Comparison of ENCODE assay signal across 7 mouse cellular contexts in genomic region chr10:67186489-67186888, GRCm38 (mm10).
DNase-seq lines count a peak whose midpoint lies in the region; ATAC-seq and TF ChIP-seq lines count a peak whose summit lies in the region.

No protein-coding gene starts in this region.

- no peaks in the 10 kb centered on the region for H3K9me3 ChIP-seq in lung, embryonic 14.5 days (ENCODE audit: low read depth, low read length)
- no peaks in the 10 kb centered on the region for H3K9me3 ChIP-seq in embryonic facial prominence, embryonic 14.5 days (ENCODE audit: control insufficient read depth, low read length)
- H3K9me3 ChIP-seq in intestine, postnatal 0 days (ENCODE audit: control insufficient read depth) = no peaks in the 10 kb centered on the region
- no peaks in the 10 kb centered on the region for H3K9me3 ChIP-seq in neural tube, embryonic 14.5 days (ENCODE audit: control insufficient read depth, low read length)

- H3K27ac ChIP-seq in lung, embryonic 14.5 days (ENCODE audit: low read depth) = peak overlapping the region; percentile 97
- peak overlapping the region; percentile 97 for H3K27ac ChIP-seq in embryonic facial prominence, embryonic 14.5 days (replicated peaks; ENCODE audit: low read depth, low read length)
- 0 out of 2 replicates have a peak overlapping the region, but pooled peaks have one; percentile 93 for H3K27ac ChIP-seq in intestine, postnatal 0 days (ENCODE audit: low read depth, low read length)
- H3K27ac ChIP-seq in neural tube, embryonic 14.5 days (ENCODE audit: low read depth, low read length) = peak overlapping the region; percentile 46; the same call in 1 of the 2 replicates

- peak overlapping the region; percentile 51 for H3K4me3 ChIP-seq in lung, embryonic 14.5 days (ENCODE audit: low read depth, low read length)
- peak overlapping the region; percentile 52 for H3K4me3 ChIP-seq in embryonic facial prominence, embryonic 14.5 days (ENCODE audit: low read depth, low read length)
- H3K4me3 ChIP-seq in intestine, postnatal 0 days (ENCODE audit: low read depth, low read length) = peak overlapping the region; percentile 55
- peak overlapping the region; percentile 46 for H3K4me3 ChIP-seq in neural tube, embryonic 14.5 days (ENCODE audit: low read depth, low read length)

- no peak for ATAC-seq in lung, embryonic 14.5 days (ENCODE audit: insufficient read depth)
- ATAC-seq in embryonic facial prominence, embryonic 14.5 days (ENCODE audit: low read depth) = no peak
- ATAC-seq in intestine, postnatal 0 days = no peak
- ATAC-seq in neural tube, embryonic 14.5 days (ENCODE audit: low read depth) = no peak

- peak; percentile 24 for DNase-seq in lung, embryonic 14.5 days
- no peak for DNase-seq in lung, postnatal 25 days (ENCODE audit: low spot score)
- DNase-seq in embryonic facial prominence, embryonic 14.5 days (ENCODE audit: low spot score) = no peak
- DNase-seq in thymus, adult 18-20 months = no peak
- no peak for DNase-seq in urinary bladder, adult 18-20 months (ENCODE audit: low spot score in 2 of 2)

- no peak for TF ChIP-seq CTCF in lung, embryonic 14.5 days (IDR thresholded peaks at IDR 0.05; ENCODE audit: low read depth)
- TF ChIP-seq CTCF in intestine, postnatal 0 days (IDR thresholded peaks at IDR 0.05; ENCODE audit: low read depth) = no peak

- H3K4me1 ChIP-seq in lung, embryonic 14.5 days (ENCODE audit: insufficient read depth) = peaks cover 6% of the 10 kb centered on the region
- H3K4me1 ChIP-seq in embryonic facial prominence, embryonic 14.5 days (ENCODE audit: control insufficient read depth, insufficient read depth, low read length) = peaks cover 16% of the 10 kb centered on the region
- peaks cover 7% of the 10 kb centered on the region; the same call in 1 of the 2 replicates for H3K4me1 ChIP-seq in intestine, postnatal 0 days (replicated peaks; ENCODE audit: control insufficient read depth, insufficient read depth, low read length)
- H3K4me1 ChIP-seq in neural tube, embryonic 14.5 days (ENCODE audit: control insufficient read depth, insufficient read depth, low read length) = peaks cover 11% of the 10 kb centered on the region

- H3K9ac ChIP-seq in lung, embryonic 14.5 days = peak overlapping the region; percentile 55; the same call in 1 of the 2 replicates
- H3K9ac ChIP-seq in embryonic facial prominence, embryonic 14.5 days (ENCODE audit: low read depth, low read length) = peak overlapping the region; percentile 77
- H3K9ac ChIP-seq in intestine, postnatal 0 days (ENCODE audit: low read depth, low read length) = peak overlapping the region; percentile 62
- no peak overlapping the region; the same call in 1 of the 2 replicates for H3K9ac ChIP-seq in neural tube, embryonic 14.5 days (replicated peaks; ENCODE audit: low read depth, low read length)

- peak overlapping the region; percentile 79 for H3K4me2 ChIP-seq in lung, embryonic 14.5 days
- peak overlapping the region; percentile 83 for H3K4me2 ChIP-seq in embryonic facial prominence, embryonic 14.5 days (ENCODE audit: low read depth, low read length)
- peak overlapping the region; percentile 69 for H3K4me2 ChIP-seq in intestine, postnatal 0 days (replicated peaks; ENCODE audit: low read depth)
- H3K4me2 ChIP-seq in neural tube, embryonic 14.5 days (ENCODE audit: low read depth, low read length) = peak overlapping the region; percentile 71

- no peaks in the 10 kb centered on the region for H3K27me3 ChIP-seq in lung, embryonic 14.5 days (ENCODE audit: insufficient read depth, low read length)
- H3K27me3 ChIP-seq in embryonic facial prominence, embryonic 14.5 days (replicated peaks; ENCODE audit: control insufficient read depth, insufficient read depth, low read length) = no peaks in the 10 kb centered on the region
- H3K27me3 ChIP-seq in intestine, postnatal 0 days (replicated peaks; ENCODE audit: control insufficient read depth, insufficient read depth, low read length) = no peaks in the 10 kb centered on the region
- H3K27me3 ChIP-seq in neural tube, embryonic 14.5 days (ENCODE audit: control insufficient read depth, insufficient read depth, low read length) = no peaks in the 10 kb centered on the region

- H3K36me3 ChIP-seq in lung, embryonic 14.5 days (ENCODE audit: insufficient read depth) = peaks cover 8% of the 10 kb centered on the region; the same call in 1 of the 2 replicates
- H3K36me3 ChIP-seq in embryonic facial prominence, embryonic 14.5 days (ENCODE audit: control insufficient read depth, insufficient read depth, low read length) = no peaks in the 10 kb centered on the region
- H3K36me3 ChIP-seq in intestine, postnatal 0 days (ENCODE audit: control insufficient read depth, insufficient read depth) = no peaks in the 10 kb centered on the region; the same call in 1 of the 2 replicates
- no peaks in the 10 kb centered on the region for H3K36me3 ChIP-seq in neural tube, embryonic 14.5 days (ENCODE audit: control insufficient read depth, insufficient read depth, low read length)

Comparison
In these comparisons a context has a peak if more than half of its experiments do, and no peak if none do; other contexts are left out.
1. H3K27ac ChIP-seq: peak in every context shown above with its lines; median percentile 97 in lung, embryonic 14.5 days; 97 in embryonic facial prominence, embryonic 14.5 days; 93 in intestine, postnatal 0 days; 46 in neural tube, embryonic 14.5 days.